Mouse (Mus musculus) C2C12 (cell line): ENCODE data around the gene Slc19a1. TPM values are rescaled to one million over a fixed set of nuclear protein-coding genes. Genes with fewer than 3 reads are reported as not detected.

ENCODE experiments used
- H3K27me3 ChIP-seq: one replicate; pipeline ENCODE4 v1.6.1; 2011; ENCODE audit not compliant: control insufficient read depth, insufficient read depth, insufficient read length
- H3K36me3 ChIP-seq: one replicate; pipeline ENCODE4 v1.6.1; 2011; ENCODE audit not compliant: control insufficient read depth, insufficient read depth
- H3K4me3 ChIP-seq: one replicate; pipeline ENCODE4 v1.5.1; 2011; ENCODE audit warnings: mild to moderate bottlenecking, control low read depth; ENCODE audit not compliant: poor library complexity, insufficient read depth, severe bottlenecking
- H3K79me2 ChIP-seq: one replicate; pipeline ENCODE4 v1.6.1; 2011; ENCODE audit not compliant: control insufficient read depth, insufficient read depth
- H3K79me3 ChIP-seq: one replicate; pipeline ENCODE4 v1.6.1; 2011; ENCODE audit warnings: low read depth, control low read depth
- H3ac ChIP-seq: one replicate; pipeline ENCODE3; 2011; ENCODE audit warnings: low read depth; ENCODE audit not compliant: control insufficient read depth, insufficient read length
- CEBPB ChIP-seq: IDR thresholded peaks from one replicate; pipeline ENCODE4 v1.6.1; 2011; ENCODE audit warnings: low read depth, mild to moderate bottlenecking, control low read depth, moderate library complexity
- CTCF ChIP-seq: IDR thresholded peaks from one replicate; pipeline ENCODE4 v1.5.1; 2011; ENCODE audit not compliant: control insufficient read depth, insufficient read depth, insufficient read length
- FOSL1 ChIP-seq: IDR thresholded peaks from one replicate; pipeline ENCODE4 v1.8.0; 2011; ENCODE audit warnings: mild to moderate bottlenecking, low read length; ENCODE audit not compliant: poor library complexity, insufficient read depth, severe bottlenecking
- MAX ChIP-seq: IDR thresholded peaks from one replicate; pipeline ENCODE4 v1.6.1; 2011; ENCODE audit warnings: mild to moderate bottlenecking, control low read depth
- MYOD1 ChIP-seq: IDR thresholded peaks from one replicate; pipeline ENCODE4 v1.6.1; 2011; ENCODE audit warnings: low read depth; ENCODE audit not compliant: control insufficient read depth, insufficient read length
- MYOG ChIP-seq: IDR thresholded peaks from one replicate; pipeline ENCODE4 v1.6.1; 2011; ENCODE audit not compliant: control insufficient read depth, insufficient read length; ENCODE audit errors: extremely low read depth
- USF1 ChIP-seq: IDR thresholded peaks from one replicate; pipeline ENCODE4 v1.6.1; 2011; ENCODE audit warnings: low read depth, mild to moderate bottlenecking, control low read depth, moderate library complexity
- polyA plus RNA-seq: library from polyadenylated mRNA; unstranded; fragments of >200 nt; fragmentation: generic; extraction: Trizol; gene quantifications from one replicate; pipeline ENCODE4 v1.2.1, GENCODE M21; 2012; ENCODE audit warnings: missing spikeins

The Slc19a1 gene
- polyA plus RNA-seq, 1 experiment: 45.1 TPM

DNA sequence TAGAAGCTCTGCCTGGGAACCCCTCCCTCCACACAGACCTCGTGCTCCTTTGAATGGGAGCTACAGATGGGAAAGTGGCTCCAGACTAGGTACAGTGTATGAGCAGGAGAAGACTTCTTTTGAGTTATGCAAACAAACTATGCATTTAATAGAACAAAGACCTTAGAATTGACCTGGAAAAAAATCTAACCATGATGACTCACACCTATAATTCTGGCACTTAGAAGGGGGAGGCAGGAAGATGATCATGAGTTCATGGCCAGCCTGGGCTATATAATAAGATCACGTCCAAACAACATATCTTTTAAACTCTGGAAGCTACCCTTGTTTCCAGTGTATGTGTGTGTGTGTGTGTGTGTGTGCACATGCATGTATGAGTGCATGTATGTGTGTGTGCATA lies 15.0 kb upstream of the Slc19a1 start:
- TF ChIP-seq CTCF (no peak), CEBPB (no peak), USF1 (no peak), MAX (no peak), MYOG (no peak), FOSL1 (no peak), MYOD1 (no peak)
- Histone ChIP-seq H3ac (no peak overlapping the region), H3K27me3 (no peaks in the 10 kb centered on the region), H3K4me3 (no peak overlapping the region), H3K36me3 (no peaks in the 10 kb centered on the region), H3K79me3 (no peaks in the 10 kb centered on the region), H3K79me2 (no peaks in the 10 kb centered on the region)

DNA sequence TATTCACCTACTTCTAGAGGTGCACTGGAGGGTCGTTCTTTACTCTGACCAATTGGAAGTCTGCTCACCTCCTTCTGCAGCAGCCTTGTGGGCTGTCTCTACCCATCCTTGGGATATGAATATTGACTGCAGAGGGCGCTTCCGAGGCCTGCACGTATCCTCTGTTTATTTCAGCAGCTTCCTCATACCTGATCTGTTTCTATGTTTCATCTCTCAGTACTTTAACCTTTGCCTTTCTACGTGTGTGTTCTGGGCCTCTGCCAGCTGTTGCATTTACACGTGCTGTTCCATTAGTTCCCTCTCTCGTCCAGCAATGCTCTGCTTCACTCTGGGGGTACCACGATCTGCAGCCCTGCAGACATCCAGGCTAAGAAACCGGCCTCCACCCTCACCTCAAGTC lies 14.4 kb upstream of the Slc19a1 start:
- no peaks in the 10 kb centered on the region for H3K79me2 ChIP-seq
- H3K27me3 ChIP-seq: no peaks in the 10 kb centered on the region
- no peaks in the 10 kb centered on the region for H3K36me3 ChIP-seq
- TF ChIP-seq MYOD1: no peak
- no peak for TF ChIP-seq MAX
- no peak for TF ChIP-seq MYOG
- TF ChIP-seq FOSL1: no peak
- TF ChIP-seq CEBPB: no peak
- no peak for TF ChIP-seq CTCF
- TF ChIP-seq USF1: no peak
- no peaks in the 10 kb centered on the region for H3K79me3 ChIP-seq
- H3ac ChIP-seq: no peak overlapping the region
- H3K4me3 ChIP-seq: no peak overlapping the region

DNA sequence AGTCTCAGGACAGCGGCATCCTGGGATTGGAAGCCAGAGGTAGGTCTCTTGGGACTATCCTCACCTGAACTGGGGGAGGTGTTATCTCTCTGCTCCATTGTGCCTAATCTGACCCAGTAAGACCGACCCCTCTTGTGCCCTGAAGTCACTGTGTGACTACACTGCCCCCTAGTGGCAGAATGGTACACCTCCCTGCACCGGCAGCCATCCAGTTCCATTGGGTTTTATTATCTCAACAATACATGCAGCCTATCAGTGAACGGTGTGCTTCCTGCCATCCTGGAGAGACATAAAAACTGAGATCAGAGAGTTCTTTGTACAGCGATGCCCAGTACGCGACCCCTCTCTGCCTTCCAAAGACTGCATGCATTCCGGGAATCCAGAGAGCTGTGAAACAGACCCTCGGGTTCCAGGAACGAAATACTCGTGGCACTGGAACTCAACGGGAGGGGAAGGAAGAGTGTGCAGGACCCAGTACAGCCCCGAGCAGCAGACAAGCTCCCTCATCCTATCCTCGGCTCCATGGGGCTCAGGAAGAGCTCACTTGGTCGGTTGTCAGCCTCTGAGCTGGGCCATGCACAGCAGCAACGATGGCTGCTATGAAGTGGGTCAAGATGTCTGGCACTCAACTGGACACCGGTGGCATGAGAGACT lies 10.5 kb upstream of the Slc19a1 start:
- TF ChIP-seq MYOD1: no peak
- TF ChIP-seq CTCF: peak; percentile 91
- no peak overlapping the region for H3K4me3 ChIP-seq
- no peaks in the 10 kb centered on the region for H3K79me3 ChIP-seq
- H3K79me2 ChIP-seq: no peaks in the 10 kb centered on the region
- no peaks in the 10 kb centered on the region for H3K27me3 ChIP-seq
- no peaks in the 10 kb centered on the region for H3K36me3 ChIP-seq
- no peak overlapping the region for H3ac ChIP-seq

DNA sequence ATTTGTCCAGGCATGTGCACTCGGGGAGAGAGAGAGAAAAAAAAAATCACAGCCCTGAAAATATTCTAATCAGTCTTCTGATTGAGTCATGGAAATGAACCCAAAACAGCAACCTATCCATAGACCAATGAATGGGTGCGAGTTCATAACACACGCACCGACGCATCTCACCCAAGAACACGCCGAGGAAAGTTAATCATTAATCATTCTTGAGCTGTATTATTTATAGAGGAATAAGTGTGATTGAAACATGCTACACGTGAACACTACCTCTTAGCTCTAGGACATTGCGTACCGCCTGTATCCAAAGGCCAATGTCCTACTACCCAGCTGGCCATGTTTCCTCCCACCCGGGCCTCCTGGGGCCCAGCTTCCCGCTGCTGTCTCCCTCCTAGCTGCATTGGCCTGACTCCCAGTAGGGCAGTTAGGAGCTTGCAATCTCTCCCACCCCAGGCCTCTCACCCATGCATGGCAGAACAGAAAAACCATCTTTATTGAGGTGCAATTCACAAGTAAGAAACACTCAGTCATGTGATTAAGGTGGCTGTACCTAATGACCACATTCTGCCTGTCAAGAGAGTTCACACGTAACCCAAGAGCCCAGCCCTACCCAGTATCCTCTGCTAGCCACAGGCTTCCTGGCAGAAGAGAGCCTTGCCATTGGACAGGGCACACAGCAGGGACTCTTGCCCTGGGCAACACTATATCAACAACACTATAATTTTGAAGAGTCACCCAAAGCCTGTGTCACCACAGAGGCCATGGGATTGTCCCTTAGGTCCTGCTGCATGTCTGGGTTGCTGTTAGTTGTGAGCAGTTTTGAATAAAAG lies 9.5 kb upstream of the Slc19a1 start:
- no peak overlapping the region for H3K4me3 ChIP-seq
- H3K79me3 ChIP-seq: no peaks in the 10 kb centered on the region
- H3ac ChIP-seq: no peak overlapping the region
- no peaks in the 10 kb centered on the region for H3K79me2 ChIP-seq
- no peaks in the 10 kb centered on the region for H3K27me3 ChIP-seq
- no peaks in the 10 kb centered on the region for H3K36me3 ChIP-seq
- no peak for TF ChIP-seq FOSL1
- TF ChIP-seq USF1: no peak
- no peak for TF ChIP-seq CEBPB
- no peak for TF ChIP-seq MAX
- TF ChIP-seq MYOG: no peak
- TF ChIP-seq MYOD1: no peak
- no peak for TF ChIP-seq CTCF

DNA sequence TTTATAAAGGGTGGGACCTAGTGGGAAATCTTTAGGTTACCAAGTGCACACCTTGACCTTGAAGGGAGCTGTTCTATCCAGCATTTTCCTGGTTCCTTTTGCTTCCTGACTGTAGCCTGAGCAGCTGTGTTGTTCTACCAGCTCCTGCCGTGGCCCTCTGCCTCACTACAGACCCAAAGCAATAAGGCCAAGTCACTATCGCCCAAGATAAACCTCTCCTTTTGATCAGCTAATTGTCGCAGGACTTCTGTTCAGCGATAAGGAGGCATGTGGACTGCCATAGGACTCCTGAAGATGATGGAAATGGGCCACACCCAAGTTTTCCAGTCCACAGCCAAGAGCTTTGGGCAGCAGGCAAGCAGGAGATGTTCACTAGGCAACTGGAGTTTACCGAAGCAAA lies 7.8 kb upstream of the Slc19a1 start:
- Histone ChIP-seq H3ac (no peak overlapping the region), H3K27me3 (no peaks in the 10 kb centered on the region), H3K79me2 (no peaks in the 10 kb centered on the region), H3K79me3 (no peaks in the 10 kb centered on the region), H3K4me3 (no peak overlapping the region), H3K36me3 (no peaks in the 10 kb centered on the region)
- TF ChIP-seq MAX: no peak
- no peak for TF ChIP-seq FOSL1
- no peak for TF ChIP-seq CEBPB
- TF ChIP-seq USF1: no peak

DNA sequence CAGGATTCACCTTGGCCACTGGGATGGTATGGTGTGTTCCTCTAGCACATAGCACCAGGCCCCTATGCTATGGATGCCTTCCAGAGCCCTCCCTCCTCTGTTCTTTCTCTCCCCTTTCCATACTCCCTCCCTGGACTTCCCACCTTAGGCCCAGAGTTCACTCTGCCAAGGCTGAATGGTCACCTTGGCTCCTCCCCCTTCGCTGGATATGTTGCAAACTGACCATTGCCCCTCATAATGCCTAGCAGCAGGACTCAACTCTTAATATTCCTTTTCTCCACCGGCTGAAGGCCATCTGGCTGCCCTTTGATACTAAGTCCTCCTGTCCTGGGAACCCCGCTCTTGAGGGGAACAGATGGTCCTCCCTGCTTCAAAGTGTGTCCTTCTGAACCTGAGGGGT lies 5.1 kb upstream of the Slc19a1 start:
- no peaks in the 10 kb centered on the region for H3K27me3 ChIP-seq
- no peak overlapping the region for H3ac ChIP-seq
- H3K36me3 ChIP-seq: no peaks in the 10 kb centered on the region
- TF ChIP-seq FOSL1 (no peak), CEBPB (no peak), CTCF (no peak)
- no peaks in the 10 kb centered on the region for H3K79me2 ChIP-seq
- H3K4me3 ChIP-seq: no peak overlapping the region
- no peaks in the 10 kb centered on the region for H3K79me3 ChIP-seq
